Mouse (Mus musculus) forebrain, embryonic 16.5 days (tissue): ENCODE measurements around the gene Syngap1. TPM values are rescaled to one million over a fixed set of nuclear protein-coding genes. Genes with fewer than 3 reads are reported as not detected.
"Not testable (repeated sequence)": the region's sequence is repeated elsewhere in the genome, so short reads cannot be mapped to it uniquely, and the experiment has no call there.

Experiments used
- ATAC-seq: fragments of 200-750 bp; cut with Nextera tagmentation; 2 replicates; pipeline ENCODE4 v1.8.0; 2017; ENCODE audit warnings: mild to moderate bottlenecking, moderate library complexity
- H3K27ac ChIP-seq: fragments of 300-500 bp; sonication (generic); 2 replicates; pipeline ENCODE4 v1.5.1; 2014; ENCODE audit warnings: low read length, control low read depth
- H3K27me3 ChIP-seq: fragments of 300-500 bp; sonication (generic); replicated peaks from 2 replicates; pipeline ENCODE4 v1.6.1; 2014; ENCODE audit warnings: low read length; ENCODE audit not compliant: control insufficient read depth, insufficient read depth
- H3K36me3 ChIP-seq: fragments of 300-500 bp; sonication (generic); 2 replicates; pipeline ENCODE4 v1.6.1; 2014; ENCODE audit not compliant: control insufficient read depth, insufficient read depth
- H3K4me1 ChIP-seq: fragments of 300-500 bp; sonication (generic); replicated peaks from 2 replicates; pipeline ENCODE4 v1.6.1; 2014; ENCODE audit warnings: low read length; ENCODE audit not compliant: control insufficient read depth, insufficient read depth
- H3K4me2 ChIP-seq: fragments of 300-500 bp; sonication (generic); 2 replicates; pipeline ENCODE4 v1.6.1; 2014; ENCODE audit warnings: mild to moderate bottlenecking, low read length, control low read depth
- H3K4me3 ChIP-seq: fragments of 300-500 bp; sonication (generic); replicated peaks from 2 replicates; pipeline ENCODE4 v1.5.1; 2014; ENCODE audit warnings: mild to moderate bottlenecking, low read length, control low read depth
- H3K9ac ChIP-seq: fragments of 300-500 bp; sonication (generic); replicated peaks from 2 replicates; pipeline ENCODE4 v1.6.1; 2014; ENCODE audit warnings: low read depth, low read length, control low read depth
- H3K9me3 ChIP-seq: fragments of 300-500 bp; sonication (generic); 2 replicates; pipeline ENCODE4 v1.6.1; 2016; ENCODE audit warnings: low read length; ENCODE audit not compliant: control insufficient read depth
- WGBS: fragments of 180-500 bp; shearing (Covaris S2); extraction: QIAGEN DNeasy Blood & Tissue Kit; methylation state at CpG from one replicate; pipeline ENCODE4 v1.1.7; 2014; 5-methylcytosine and 5-hydroxymethylcytosine counted together
- polyA plus RNA-seq: library from polyadenylated mRNA; unstranded; fragments of >200 nt; fragmentation: Nextera tagmentation; extraction: Ambion mirVana; gene quantifications from 2 replicates; pipeline ENCODE4 v1.2.1, GENCODE M21; 2015

Gene Syngap1
- polyA plus RNA-seq, 1 experiment from 2014 or later, result 5.4 TPM

DNA sequence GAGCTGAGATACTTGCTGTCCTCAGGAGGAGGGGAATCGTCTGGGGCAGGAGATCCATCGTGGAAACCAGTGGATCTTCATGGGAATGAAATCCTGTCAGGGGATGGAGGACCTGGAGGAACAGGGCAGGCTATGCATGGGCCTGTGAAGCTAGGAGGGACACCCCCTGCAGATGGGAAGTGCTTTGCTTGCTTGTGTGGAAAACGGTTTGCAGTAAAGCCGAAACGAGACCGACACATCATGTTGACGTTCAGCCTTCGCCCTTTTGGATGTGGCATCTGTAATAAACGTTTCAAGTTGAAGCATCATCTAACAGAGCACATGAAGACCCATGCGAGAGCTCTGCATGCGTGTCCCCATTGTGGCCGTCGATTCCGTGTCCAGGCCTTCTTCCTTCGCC, 33.5 kb downstream of the Syngap1 start:
- Histone ChIP-seq H3K36me3 (peaks cover 29% of the 10 kb centered on the region), H3K4me2 (no peak overlapping the region), H3K27ac (no peak overlapping the region), H3K27me3 (no peaks in the 10 kb centered on the region), H3K4me1 (peaks cover 42% of the 10 kb centered on the region), H3K4me3 (no peak overlapping the region), H3K9me3 (no peaks in the 10 kb centered on the region), H3K9ac (no peak overlapping the region)
- ATAC-seq, result no peak
- 93% methylated on average over 15 of the region's 15 CpGs for WGBS

DNA sequence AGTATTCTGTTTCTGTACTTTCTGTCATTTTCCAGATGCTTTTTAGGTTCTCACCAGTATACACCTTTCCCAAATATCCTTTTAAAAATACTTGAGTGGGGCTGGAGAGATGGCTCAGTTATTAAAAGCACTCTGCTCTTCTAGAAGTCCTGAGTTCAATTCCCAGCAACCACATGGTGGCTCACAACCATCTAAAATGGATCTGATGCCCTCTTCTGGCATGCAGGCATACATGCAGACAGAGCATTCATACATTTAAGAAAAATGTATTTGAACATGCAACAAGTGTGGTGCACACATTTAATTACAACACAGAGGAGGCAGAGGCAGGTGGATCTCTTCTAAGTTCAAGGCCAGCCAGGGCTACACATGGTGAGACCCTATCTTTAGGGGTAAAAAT, 34.4 kb downstream of the Syngap1 start:
- H3K4me3 ChIP-seq, result no peak overlapping the region
- peaks cover 29% of the 10 kb centered on the region for H3K36me3 ChIP-seq
- H3K27ac ChIP-seq, result no peak overlapping the region
- no peak for ATAC-seq
- no peaks in the 10 kb centered on the region for H3K27me3 ChIP-seq
- H3K4me2 ChIP-seq, result no peak overlapping the region
- no peak overlapping the region for H3K9ac ChIP-seq
- peaks cover 42% of the 10 kb centered on the region for H3K4me1 ChIP-seq
- H3K9me3 ChIP-seq, result no peaks in the 10 kb centered on the region

DNA sequence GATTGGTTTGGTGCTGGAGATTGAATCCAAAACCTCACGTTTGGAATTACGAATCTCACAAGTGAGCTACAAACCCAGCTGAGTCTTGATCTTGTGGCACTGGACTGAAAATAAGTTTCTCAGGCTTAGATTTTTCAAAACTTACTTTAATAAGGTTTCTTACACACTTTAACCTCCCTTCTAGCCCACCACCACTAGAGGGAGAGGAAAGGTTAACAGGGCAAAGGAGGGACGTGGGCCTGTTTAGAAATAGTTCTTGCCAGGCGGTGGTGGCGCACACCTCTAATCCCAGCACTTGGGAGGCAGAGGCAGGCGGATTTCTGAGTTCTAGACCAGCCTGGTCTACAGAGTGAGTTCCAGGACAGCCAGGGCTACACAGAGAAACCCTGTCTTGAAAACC, 36.3 kb downstream of the Syngap1 start:
- WGBS, result 93% methylated on average over 6 of the region's 6 CpGs
- not testable (repeated sequence) for H3K4me2 ChIP-seq, H3K9me3 ChIP-seq, ATAC-seq, H3K27me3 ChIP-seq, H3K9ac ChIP-seq, H3K27ac ChIP-seq, H3K4me3 ChIP-seq
- Histone ChIP-seq H3K4me1 (peaks cover 33% of the 10 kb centered on the region), H3K36me3 (peaks cover 29% of the 10 kb centered on the region)

DNA sequence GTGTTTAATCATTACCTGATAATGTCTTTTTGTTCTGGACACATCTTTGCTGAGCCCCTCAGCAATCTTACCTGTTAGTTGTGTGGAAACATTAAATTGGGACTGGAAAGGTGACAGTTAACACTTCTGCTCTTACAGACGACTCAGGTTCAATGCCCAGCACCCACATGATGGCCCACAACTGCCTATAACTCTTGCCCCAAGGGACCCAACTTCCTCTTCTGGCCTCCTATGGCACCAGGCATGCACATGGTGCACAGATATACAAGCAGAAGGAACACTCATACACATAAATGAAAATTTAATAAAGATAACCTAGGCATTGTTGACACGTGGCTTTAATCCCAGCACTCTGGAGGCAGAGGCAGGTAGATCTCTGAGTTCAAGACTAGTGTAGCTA, 38.4 kb downstream of the Syngap1 start:
- WGBS, result 79% methylated on average over 2 of the region's 2 CpGs
- Histone ChIP-seq H3K4me2 (no peak overlapping the region), H3K4me3 (no peak overlapping the region), H3K36me3 (peaks cover 29% of the 10 kb centered on the region), H3K4me1 (peaks cover 21% of the 10 kb centered on the region), H3K9ac (no peak overlapping the region), H3K27me3 (no peaks in the 10 kb centered on the region), H3K27ac (no peak overlapping the region), H3K9me3 (no peaks in the 10 kb centered on the region)
- ATAC-seq, result no peak

DNA sequence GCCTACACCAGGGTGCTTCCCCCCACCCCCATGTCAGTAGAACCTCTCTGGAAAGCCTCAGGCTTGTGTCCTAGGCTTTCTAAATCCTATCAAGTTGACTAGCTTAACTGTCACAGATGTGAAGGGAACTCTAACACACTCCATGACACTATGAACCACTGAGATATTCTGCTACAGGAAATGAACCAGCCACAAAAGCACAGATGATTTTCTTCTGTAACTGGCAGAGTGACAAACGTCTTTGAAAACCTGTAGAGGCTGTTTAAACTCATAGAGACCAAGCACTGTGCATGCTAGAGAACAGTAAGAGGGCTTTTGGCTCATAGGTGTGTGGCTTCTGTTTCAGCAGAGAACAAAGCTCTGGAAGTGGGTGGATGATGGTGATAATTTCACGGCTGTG, 40.0 kb downstream of the Syngap1 start:
- ATAC-seq, result no peak

DNA sequence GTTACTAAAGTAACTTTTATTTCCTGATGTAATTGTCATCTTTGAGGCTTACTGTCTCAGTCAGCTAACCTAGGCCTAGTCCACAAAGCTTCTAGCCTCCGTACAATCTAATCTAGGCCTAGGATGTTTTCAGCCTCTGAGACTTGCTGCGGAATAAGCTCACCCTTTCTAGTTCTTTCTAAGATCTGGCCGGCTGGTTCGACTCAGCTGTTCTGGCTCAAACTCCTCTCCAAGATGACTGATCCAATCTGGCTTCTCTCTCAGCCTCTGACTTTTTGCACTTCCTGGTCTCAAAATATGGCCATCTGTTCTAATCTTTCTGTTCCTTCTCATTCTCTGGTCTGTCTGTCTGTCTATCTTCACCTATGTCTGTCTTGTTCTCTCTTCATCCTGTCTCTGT, 42.3 kb downstream of the Syngap1 start:
- Histone ChIP-seq H3K27ac (no peak overlapping the region), H3K4me3 (no peak overlapping the region), H3K36me3 (peaks cover 10% of the 10 kb centered on the region), H3K4me1 (no peaks in the 10 kb centered on the region), H3K9ac (no peak overlapping the region), H3K4me2 (no peak overlapping the region), H3K9me3 (no peaks in the 10 kb centered on the region), H3K27me3 (no peaks in the 10 kb centered on the region)
- WGBS, result 94% methylated on average over 4 of the region's 4 CpGs
- ATAC-seq, result no peak

More for the DNA sequence above, 40.0 kb downstream of the Syngap1 start:
- Histone ChIP-seq H3K36me3 (peaks cover 24% of the 10 kb centered on the region), H3K27me3 (no peaks in the 10 kb centered on the region), H3K27ac (no peak overlapping the region), H3K4me3 (no peak overlapping the region), H3K4me2 (no peak overlapping the region), H3K4me1 (peaks cover 8% of the 10 kb centered on the region), H3K9ac (no peak overlapping the region), H3K9me3 (no peaks in the 10 kb centered on the region)
- 69% methylated on average over 2 of the region's 2 CpGs for WGBS

DNA sequence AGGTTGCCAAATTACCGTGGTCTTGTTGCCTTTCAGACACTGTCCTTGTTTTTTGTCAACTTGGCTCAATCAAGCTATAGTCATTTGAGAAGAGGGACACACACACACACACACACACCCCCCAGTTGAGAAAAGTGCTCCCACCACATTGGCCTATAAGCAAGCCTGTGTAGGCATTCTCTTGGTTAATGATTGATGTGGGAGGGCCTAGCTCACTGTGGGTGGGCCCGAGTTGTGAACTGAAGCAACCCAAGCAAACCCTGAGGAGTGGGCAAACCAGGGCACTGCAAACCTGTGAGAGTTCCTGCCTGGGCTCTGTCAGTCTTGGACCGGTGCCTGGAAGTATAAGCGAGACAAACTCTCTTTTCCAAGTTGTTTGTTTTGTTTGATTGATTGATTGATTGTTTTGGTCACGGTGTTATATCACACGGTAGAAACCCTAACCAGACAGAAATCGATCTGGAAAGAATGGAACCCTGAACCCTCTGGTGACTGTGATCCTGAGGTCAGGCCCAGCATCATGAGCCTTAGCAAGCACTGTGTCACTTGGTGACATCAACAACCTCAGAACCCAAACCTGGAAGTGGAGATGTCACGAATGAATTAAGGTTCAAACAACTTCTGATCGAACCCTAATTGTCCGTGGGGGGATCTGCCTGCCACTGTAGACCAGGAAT, 44.6 kb downstream of the Syngap1 start:
- no peak overlapping the region for H3K4me2 ChIP-seq
- no peaks in the 10 kb centered on the region for H3K36me3 ChIP-seq
- H3K4me1 ChIP-seq, result no peaks in the 10 kb centered on the region
- no peaks in the 10 kb centered on the region for H3K9me3 ChIP-seq
- no peak overlapping the region for H3K4me3 ChIP-seq
- 87% methylated on average over 10 of the region's 10 CpGs for whole genome bisulfite sequencing
- no peak overlapping the region for H3K27ac ChIP-seq
- ATAC-seq, result no peak
- no peak overlapping the region for H3K9ac ChIP-seq
- H3K27me3 ChIP-seq, result no peaks in the 10 kb centered on the region

DNA sequence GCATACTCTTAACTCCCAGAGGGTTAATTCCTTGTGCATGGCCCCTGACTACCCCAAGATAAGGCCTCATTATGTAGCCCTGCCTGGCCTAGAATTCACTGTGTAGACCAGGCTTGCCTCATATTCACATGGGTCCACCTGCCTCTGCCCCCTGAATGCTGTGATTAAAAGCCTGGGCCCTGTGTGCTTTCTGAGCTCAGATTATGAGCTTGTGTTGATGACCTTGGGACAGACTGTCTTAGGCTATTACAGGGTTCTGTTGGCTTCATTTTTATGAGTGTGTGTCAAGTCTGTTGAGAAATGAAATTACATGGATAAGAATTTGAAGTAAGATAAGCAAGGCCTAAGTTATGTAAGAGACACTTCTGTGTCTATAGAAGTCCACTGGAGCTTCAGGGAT, 49.5 kb downstream of the Syngap1 start:
- no peak overlapping the region for H3K9ac ChIP-seq
- H3K36me3 ChIP-seq, result no peaks in the 10 kb centered on the region
- H3K27ac ChIP-seq, result no peak overlapping the region
- H3K4me1 ChIP-seq, result no peaks in the 10 kb centered on the region
- H3K4me2 ChIP-seq, result no peak overlapping the region
- H3K9me3 ChIP-seq, result no peaks in the 10 kb centered on the region
- H3K27me3 ChIP-seq, result no peaks in the 10 kb centered on the region
- ATAC-seq, result no peak
- no peak overlapping the region for H3K4me3 ChIP-seq

DNA sequence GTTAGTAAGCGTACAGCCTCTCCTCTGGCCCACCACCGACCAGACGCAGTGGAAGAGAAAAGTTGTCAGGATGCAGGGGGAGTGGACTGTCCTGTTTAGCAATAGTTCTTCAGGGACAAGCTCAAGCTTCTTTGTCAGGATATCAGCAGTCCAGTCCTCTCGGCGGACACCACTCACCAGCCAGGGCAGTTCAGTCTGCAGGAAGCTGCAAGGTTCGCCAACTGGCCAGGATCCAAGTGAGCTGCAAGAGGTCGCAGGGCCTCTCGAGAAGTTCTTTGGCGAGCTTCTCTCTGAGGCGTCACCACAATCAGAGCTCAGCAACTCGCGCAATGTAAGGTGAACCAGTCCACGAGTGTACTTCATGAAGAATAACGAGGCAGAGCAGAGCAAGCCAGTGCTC, 53.4 kb downstream of the Syngap1 start:
- Histone ChIP-seq H3K27ac (no peak overlapping the region), H3K4me3 (no peak overlapping the region), H3K27me3 (no peaks in the 10 kb centered on the region), H3K9ac (no peak overlapping the region), H3K4me1 (no peaks in the 10 kb centered on the region), H3K9me3 (no peaks in the 10 kb centered on the region), H3K4me2 (no peak overlapping the region), H3K36me3 (no peaks in the 10 kb centered on the region)
- no peak for ATAC-seq
- WGBS, result 68% methylated on average over 14 of the region's 14 CpGs

DNA sequence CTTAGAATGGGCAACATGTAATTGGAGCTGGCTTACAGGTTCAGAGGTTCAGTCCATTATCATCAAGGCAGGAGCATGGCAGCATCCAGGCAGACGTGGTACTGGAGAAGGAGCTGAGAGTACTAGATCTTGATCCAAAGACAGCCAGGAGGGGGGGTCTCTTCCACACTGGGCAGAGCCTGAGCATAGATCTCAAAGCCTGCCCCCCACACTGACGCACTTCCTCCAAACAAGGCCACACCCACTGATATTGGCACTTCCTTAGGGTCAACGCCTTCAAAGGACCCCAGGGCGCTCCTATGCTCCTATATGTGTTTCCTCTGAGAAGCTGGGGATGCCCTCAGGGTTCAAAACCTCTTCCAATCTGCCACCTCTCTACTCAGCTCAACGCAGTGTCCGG, 54.0 kb downstream of the Syngap1 start:
- WGBS, result 86% methylated on average over 6 of the region's 6 CpGs
- Histone ChIP-seq H3K27ac (no peak overlapping the region), H3K27me3 (no peaks in the 10 kb centered on the region), H3K36me3 (no peaks in the 10 kb centered on the region), H3K4me2 (no peak overlapping the region), H3K9me3 (no peaks in the 10 kb centered on the region), H3K4me3 (no peak overlapping the region), H3K9ac (no peak overlapping the region), H3K4me1 (no peaks in the 10 kb centered on the region)
- no peak for ATAC-seq
